Mouse (Mus musculus) brain, embryonic 18.5 days (tissue): ENCODE results near the gene Tspan5.

Source experiments
- DNase-seq: peaks from one replicate; pipeline ENCODE4 v3.0.0-alpha.2; 2012; ENCODE audit warnings: low read depth, low spot score

Tspan5 gene

GRCm38 (mm10) chr3:138744030-138744774 lies 2.2 kb downstream of the Tspan5 start:
- no peak for DNase-seq

- no peak for DNase-seq
Measured at GRCm38 (mm10) chr3:138745091-138745490, 3.1 kb downstream of the Tspan5 start.

- DNase-seq, result no peak
Measured at GRCm38 (mm10) chr3:138745596-138745995, 3.6 kb downstream of the Tspan5 start.

- DNase-seq, result no peak
Measured at GRCm38 (mm10) chr3:138746556-138746955, 4.6 kb downstream of the Tspan5 start.

- DNase-seq, result no peak
Measured at GRCm38 (mm10) chr3:138747035-138747434, 5.0 kb downstream of the Tspan5 start.

- DNase-seq, result no peak
Measured at GRCm38 (mm10) chr3:138747985-138748384, 6.0 kb downstream of the Tspan5 start.

- DNase-seq, result no peak
Measured at GRCm38 (mm10) chr3:138749645-138750044, 7.7 kb downstream of the Tspan5 start.

GRCm38 (mm10) chr3:138751328-138751727 lies 9.3 kb downstream of the Tspan5 start:
- DNase-seq, result no peak

GRCm38 (mm10) chr3:138752056-138752455 lies 10.1 kb downstream of the Tspan5 start:
- DNase-seq, result no peak

- DNase-seq, result no peak
Measured at GRCm38 (mm10) chr3:138752769-138753168, 10.8 kb downstream of the Tspan5 start.

- DNase-seq, result no peak
Measured at GRCm38 (mm10) chr3:138753182-138753885, 11.3 kb downstream of the Tspan5 start.

GRCm38 (mm10) chr3:138754328-138754727 lies 12.3 kb downstream of the Tspan5 start:
- no peak for DNase-seq

- DNase-seq, result no peak
Measured at GRCm38 (mm10) chr3:138757283-138757682, 15.3 kb downstream of the Tspan5 start.

GRCm38 (mm10) chr3:138759968-138760684 lies 18.1 kb downstream of the Tspan5 start:
- DNase-seq, result no peak

GRCm38 (mm10) chr3:138760685-138761119 lies 18.7 kb downstream of the Tspan5 start:
- DNase-seq, result no peak

GRCm38 (mm10) chr3:138761531-138761930 lies 19.5 kb downstream of the Tspan5 start:
- DNase-seq, result no peak

GRCm38 (mm10) chr3:138763941-138764340 lies 21.9 kb downstream of the Tspan5 start:
- no peak for DNase-seq

GRCm38 (mm10) chr3:138764782-138765181 lies 22.8 kb downstream of the Tspan5 start:
- DNase-seq, result no peak

GRCm38 (mm10) chr3:138767034-138767433 lies 25.0 kb downstream of the Tspan5 start:
- DNase-seq, result no peak

- DNase-seq, result no peak
Measured at GRCm38 (mm10) chr3:138768541-138769093, 26.6 kb downstream of the Tspan5 start.

- no peak for DNase-seq
Measured at GRCm38 (mm10) chr3:138770650-138771331, 28.8 kb downstream of the Tspan5 start.
